Mouse (Mus musculus) hindlimb bud, embryonic 11.5 days (tissue): ENCODE measurements around the gene Hopx.

Experiments used
- DNase-seq: peaks from one replicate; pipeline ENCODE4 v3.0.0-alpha.2; 2012; ENCODE audit warnings: low read depth, low spot score; ENCODE audit errors: extremely low spot score

Gene Hopx

DNA sequence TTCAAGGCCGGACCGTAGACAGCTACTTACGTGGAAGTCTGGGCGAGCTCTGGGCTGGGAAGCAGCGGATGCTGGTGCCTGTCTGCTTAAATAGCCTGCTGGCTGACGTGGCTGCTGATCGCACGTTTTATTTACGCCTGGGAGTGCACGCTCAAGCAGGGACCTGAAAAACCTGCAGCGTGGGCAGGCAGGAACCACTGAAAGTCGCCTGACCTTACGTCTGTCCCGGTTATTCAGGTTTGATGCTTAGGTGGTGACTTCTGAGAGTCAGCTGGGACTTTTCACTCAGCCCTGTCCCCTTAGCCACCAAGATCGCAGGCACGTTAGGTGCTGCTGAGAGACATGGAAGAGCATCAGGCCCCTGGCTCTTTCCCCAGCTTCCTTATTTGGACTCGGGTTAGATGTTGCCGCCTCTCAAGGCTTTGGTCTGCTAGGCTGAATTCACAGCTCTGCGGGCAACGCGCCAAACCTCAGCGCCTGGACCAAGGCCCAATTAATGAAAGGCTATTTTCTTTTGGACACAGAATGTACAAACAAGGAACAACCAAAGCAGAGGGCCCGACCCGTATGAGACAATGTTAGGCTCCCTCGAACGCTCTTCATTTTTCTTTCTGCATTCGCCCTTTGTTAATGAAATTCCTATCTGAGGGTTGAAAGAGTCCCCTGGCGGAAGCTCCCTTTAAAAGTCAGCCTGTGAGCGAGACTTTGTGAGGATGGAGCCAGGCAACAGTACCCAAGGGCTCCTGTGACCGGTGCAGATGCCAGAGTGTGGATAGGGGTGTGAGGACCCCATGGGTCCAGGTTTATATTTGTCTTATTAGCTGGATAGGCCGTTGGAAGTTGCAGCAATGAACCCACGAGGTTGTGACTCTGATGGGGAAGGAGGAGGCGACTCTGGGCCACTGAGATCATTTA, at the start of gene Hopx:
Hopx (minus strand) TSS at position 305 of the 915 bp plus-strand sequence.
- no peak for DNase-seq

DNA sequence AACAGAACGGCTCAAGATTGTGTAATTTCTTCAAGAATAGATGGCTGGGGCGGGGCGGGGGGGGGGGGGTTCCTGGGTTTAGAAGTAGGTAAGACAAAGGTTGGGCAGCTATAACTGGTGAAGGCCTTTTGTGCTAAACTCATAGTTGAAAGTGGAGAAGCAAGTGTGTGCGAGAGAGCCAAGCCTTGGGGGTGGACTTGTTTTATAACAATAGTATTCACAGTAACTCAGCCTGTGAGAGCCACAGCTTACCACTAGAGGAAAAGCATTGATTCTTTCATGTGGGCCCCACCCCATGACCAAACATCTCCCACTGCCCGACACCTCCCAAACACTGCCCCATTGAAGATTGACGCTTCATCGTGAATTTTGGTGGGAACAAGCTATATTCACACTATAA, 48.7 kb upstream of the Hopx start:
- DNase-seq = no peak

DNA sequence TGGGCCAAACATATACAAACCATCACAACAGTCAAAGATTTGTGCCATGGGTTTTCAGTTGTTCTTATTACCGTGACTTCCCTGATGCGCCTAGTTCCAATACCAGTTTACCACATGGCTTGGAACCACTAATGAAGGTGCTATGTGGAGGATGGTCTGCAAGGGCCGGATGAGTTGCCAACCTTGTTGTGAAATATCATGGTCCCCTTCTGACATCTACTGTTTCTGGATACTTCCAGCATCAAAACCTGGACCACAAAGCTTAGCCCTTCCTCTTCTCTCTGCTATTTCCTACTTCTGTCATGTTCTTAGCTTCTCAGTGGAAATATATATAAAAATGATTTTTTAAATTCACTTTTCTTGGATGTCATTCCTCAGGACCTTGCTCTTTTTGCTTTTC, 47.6 kb upstream of the Hopx start:
- DNase-seq = no peak

DNA sequence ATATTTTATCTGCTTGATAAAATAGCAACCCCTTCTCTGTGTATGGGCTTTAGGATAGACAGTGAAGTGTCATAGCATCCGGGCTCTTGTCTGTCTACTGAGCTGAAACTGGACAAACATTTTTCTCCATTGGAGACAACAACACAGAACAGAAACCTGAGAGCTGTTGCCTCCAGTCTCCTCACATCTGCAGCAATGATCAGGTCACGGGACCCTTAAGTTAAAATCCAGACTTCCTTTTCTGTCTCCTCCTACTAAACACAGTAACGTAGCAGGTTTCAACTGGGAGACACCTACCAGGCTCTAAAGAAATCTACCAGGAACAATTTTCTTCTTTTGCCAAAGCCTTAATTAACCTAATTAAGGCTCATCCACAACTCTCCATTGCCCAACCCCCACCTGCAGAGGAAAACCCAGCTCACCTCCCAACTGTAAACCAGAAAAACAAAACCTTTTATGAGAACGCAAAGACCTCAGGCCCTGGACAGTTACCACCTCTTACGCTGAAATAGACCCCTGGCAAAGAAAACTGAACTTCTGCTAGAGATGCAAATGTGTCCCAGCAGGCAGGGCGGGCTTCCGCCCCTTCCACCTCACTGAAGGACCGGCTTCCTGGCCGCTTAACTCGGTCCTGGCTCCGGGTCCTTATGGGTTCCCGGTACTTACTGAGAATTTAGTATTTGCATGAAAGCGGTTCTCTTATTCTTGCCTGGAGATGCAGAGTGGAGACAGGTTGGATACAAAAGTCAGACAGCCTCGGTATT, 43.0 kb upstream of the Hopx start:
- no peak for DNase-seq

DNA sequence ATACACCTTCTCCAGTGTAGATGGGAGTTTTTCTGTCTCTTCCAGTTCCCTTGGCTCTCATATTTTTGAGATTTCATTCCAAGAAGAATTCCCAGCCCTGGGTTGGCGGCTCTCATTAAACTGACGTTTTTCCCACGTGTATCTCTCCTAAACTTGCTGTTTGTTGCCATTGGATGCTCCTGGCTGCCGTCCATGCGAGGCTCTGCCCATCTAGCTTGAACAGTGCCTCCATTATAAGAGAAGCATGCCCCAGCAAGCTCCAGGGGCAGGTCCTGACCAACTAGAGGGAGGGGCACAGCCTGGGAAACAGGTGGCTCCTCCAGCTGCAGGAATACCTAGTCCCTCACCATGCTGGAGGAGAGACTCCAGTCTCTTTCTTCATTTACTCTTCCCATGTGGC, 42.0 kb upstream of the Hopx start:
- DNase-seq = no peak

DNA sequence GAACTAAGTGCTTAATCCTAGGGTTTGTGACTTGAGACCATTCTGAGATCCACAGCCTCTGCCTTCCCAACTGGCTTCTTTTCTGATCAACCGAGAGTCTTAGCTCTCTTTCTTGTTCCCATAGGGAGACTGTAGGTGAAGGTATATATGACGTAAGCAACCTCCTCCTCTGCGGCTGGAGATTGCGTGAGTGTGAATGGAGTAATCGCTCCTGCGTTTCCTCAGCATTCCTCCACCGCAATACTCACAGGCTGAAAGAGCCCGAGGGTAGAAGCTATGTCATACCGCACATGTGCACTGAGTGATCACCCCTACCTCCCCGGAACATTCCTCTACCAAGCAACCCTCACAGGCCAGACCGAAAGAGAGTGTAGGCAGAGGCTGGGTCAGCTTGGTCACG, 40.6 kb upstream of the Hopx start:
- no peak for DNase-seq

DNA sequence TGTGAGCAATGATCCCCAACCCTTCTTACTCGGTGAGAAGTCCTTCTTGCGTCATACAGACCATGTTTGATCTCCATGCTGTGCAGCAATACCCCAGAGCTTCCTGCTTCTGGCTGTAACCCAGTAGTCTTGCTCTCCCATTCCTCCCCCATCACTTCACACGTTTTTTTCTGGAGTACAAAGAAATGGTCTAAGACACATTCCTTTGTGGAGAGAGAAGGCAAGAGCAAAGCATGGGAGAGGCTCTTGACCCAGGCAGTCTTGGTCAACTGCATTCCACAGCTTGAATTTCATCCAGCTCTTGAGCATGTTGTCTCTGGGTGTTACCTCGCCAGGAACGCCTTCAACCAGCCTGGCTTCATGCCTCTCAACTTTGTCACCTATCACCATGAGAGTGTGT, 39.9 kb upstream of the Hopx start:
- DNase-seq = no peak

DNA sequence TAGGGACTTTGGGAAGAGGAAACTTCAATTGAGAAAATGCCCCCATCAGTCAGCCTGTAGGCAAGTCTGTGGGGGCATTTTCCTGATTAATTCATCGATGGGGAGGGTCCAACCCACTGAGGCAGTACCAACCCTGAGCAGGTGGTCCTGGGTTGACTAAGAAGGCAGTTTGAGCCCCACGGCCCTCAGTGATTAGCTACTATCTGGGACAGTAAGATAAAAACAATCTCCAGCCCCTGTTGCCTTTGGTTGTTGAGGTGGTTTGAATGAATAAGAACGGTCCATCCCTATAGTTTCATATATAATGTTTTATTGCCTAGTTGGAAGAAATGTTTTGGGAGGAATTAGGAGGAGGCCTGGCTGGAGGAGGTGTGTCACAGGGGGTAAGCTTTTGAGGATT, 36.8 kb upstream of the Hopx start:
- DNase-seq = no peak

DNA sequence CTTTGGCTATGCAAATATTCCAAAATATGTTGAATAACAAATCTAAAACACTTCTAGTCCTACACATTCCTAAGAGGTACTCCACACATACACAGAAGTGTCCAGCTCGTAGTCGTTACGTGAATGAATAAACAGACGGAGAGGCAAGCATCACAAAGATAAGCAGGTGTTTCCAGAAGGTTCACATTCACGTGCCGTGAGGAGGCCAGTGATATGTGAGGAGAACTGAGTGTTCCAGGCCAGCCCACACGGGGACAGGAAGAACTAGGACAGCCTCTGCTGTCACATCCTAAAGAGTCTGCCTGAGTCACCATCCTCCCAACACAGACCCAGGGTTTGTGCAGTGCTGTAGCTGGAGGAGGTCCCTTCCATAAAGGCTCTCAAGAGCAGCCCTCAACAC, 36.2 kb upstream of the Hopx start:
- no peak for DNase-seq

DNA sequence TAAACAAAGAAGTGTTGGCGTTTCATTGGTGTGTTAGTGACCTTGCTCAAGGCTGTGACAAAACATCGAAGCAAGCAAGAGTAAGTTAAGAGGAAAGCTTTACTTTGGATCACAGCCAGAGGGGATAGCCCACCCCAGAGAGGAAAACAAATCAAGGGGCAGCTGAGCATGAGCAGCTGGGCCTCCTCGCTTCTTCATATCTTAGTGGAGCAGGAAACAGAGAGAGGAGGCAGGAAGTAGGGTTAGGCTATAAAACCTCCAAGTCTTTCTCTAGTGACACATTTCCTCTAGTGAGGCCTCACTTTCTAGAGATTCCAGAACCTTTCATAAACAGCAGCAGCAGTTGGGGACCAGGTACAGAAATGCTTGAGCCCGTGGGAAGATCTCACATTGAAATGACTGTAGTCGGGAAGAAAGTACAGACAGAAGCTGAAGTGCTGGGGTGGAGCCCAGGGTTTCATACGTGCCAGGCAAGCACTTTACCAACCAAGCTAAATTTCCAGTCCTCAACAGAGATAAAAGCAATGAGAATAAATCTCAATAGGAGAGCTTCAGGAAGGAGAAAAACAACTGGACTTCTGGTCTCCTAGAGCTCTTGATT, 33.2 kb upstream of the Hopx start:
- no peak for DNase-seq

DNA sequence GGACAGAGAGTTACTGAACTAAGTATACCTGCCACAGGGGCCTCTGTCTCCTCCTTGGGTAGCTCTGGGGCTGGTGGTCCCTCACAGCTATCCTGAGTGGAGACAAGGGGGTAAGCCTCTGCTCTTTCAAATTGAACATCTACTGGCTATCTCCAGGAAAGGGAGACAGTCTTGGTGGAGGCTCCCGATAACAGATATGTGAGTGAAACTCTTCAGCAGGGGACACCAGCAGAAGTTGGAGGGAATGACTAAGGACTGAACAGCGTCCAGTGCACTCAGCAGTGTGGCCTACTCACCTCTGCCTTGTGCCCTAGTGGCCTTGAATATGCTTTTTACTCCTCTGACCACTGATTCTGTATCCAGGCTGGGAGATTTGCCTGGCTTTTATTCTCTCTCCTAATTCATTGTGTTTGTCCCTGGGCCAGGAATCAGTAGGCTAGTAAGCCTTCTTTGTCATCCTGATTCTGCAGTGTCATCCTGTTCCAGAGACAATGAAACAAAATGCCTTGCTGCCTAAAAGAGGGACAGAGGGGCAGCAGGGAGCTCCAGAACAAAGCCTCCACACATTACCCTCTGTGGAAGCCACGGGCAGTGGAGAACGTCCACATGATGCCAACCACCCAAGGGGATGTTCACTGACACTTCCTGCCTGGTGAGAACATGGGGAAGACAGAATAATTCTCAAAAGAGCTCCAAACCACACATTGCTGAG, 31.7 kb upstream of the Hopx start:
- no peak for DNase-seq

DNA sequence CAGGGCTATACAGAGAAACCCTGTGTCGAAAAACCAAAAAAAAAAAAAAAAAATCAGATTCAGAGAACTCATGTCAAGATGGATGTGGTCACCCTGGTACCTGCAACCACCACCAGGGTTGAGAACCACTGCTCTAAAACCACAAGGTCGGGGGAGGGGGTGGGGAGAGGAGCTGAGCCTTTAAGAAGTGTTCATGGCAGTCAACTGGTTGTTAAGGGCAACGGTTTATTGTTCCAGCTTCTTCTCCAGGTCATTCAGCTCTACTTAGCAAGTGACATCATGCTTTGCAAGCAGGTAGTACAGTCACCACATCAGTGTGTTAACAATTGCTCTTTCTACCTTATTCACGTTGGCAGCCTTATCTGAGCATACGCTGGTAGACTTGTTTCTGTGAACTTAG, 29.7 kb upstream of the Hopx start:
- no peak for DNase-seq

DNA sequence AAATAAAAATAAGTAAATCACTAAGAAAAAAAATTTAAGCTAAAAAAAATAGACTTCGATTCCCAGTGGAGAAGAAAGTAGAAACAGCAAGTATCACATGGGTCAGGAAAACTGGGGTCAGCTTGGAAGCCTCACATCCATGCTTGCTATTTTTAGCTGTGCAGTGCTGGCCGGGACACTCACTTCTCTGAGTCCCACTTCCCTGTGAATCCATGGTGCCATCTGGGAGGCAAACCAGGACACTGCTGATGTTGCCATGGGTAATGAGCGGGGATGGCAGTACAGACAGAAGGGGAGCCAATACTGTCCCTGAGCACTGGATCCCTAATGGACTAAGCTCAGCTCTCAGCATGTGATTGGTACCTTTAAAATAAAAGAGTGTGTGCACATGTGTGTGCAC, 28.2 kb upstream of the Hopx start:
- DNase-seq = no peak

DNA sequence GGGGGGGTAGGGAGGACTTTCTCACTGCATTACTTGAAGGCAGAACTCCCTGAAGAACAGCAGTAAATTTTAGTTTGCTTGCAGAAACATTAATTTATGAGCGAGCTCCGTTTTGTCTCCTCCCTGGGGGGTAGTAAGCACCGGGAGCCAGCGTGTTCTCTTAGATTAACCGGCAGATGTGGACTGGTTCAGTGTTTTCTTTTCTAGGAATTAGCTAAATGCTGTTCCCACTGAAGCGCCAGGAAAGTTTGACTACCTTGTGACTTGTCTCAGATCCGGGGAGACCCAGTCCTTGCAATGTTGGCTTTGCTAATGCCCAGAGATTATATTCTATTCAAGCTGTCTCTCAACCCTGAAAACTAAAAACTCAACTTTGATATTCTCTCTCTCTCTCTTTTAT, 26.4 kb upstream of the Hopx start:
- no peak for DNase-seq

DNA sequence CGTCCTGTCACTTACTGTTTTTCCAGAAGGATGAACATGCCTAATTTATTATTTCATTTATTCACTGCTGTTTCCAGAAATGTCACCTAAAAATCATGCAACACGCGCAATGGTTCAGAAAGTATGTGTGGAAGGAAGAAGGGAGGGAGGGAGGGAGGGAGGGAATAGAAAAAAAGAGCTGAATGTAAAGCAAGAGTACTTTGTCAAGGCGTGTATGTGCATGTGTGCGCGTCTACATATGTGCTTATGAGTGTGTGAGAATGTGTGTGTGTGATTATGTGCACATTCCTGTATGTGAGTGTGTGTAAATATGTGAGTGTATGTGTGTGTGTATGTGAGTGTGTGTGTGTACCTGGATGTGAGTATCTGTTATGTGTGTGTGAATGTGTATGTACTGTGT, 25.9 kb upstream of the Hopx start:
- DNase-seq = no peak

DNA sequence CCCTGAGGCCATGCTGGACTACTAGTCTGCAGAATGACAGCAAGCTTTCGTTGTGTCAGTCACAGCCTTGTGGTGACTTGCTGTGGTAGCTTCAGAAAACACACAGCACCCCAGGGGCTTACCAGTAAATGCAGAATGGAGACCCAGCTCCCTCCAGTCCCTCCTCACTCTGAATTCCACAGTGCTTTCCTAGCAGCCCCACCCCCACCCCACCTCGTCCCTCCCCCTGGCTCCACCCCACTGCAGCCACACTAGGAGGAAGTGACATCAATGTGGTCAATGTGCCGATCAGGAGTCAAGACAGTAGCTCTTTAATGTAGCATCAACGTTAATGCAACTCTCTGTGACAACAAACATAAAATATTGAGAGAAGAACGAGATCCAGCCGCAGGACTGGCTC, 25.2 kb upstream of the Hopx start:
- no peak for DNase-seq

DNA sequence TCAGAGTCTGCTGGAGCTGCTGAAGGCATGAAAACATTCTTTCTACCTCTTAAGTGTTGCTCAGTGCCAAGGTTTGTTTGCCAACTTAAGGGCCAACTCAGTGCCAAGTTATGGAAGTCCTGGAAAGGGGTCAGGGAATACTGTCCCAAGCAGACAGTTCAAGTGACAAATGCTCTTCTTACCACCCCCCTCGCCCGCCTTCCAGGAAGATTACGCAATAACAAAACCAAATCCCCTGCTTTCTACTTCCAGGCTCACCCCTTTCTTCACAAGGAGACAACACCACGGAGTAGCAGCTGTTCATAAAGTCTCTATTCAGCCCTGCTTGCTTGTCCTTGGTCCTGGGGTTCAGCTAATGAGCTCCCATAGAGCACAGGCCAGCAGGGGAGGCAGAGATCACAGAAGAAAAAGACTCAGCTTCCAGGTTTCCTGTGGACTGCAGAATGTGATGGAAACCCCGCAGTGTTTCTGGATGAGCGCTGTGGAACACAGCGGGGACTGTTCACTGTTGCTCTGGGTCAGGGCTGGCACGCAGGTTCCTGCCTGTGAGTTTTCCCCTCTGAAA, 22.9 kb upstream of the Hopx start:
- no peak for DNase-seq

DNA sequence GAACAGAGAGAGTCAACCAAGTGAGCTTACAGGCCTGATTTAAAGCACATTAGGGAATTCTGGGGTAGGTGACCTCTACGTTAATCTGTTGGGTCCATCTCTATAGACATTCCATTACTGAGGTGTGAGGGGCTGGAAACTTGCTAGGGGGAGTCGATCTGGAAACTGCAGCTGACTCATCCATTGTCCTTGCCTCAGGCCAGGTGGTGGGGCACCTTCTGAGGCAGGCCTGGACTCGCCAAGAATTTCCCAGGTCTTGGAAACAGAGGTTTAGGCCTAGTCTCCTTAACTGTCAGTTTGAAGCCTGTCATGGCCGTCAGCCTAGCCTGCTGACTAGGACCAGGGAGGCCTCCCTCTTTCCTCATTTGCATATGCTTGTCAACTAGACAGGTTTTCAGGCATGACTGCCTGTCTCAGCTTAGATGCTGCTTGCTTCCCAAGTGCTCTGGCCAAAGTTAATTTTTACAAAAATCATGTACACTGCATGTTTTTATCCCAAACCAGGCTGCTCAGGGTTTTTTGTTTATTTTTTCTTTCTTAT, 21.8 kb upstream of the Hopx start:
- DNase-seq = no peak

DNA sequence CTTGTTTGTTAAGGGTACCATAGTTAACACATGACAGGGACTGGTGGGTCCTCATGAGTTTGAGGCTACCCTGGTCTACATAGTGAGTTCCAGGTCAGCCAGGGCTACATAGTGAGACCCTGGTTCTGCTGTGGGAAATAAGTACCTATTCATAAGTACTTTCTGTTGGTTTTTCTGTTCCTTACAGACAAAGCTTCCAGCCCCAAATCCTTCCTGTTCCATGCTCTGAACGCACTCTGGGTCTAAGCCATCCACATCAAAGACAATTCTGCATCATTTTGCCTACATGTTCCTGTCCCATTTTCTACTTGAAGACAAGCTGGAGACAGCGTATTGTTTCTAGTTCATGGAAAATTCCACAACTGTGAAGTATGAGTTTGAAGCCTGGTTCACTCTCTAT, 20.0 kb upstream of the Hopx start:
- DNase-seq = no peak

DNA sequence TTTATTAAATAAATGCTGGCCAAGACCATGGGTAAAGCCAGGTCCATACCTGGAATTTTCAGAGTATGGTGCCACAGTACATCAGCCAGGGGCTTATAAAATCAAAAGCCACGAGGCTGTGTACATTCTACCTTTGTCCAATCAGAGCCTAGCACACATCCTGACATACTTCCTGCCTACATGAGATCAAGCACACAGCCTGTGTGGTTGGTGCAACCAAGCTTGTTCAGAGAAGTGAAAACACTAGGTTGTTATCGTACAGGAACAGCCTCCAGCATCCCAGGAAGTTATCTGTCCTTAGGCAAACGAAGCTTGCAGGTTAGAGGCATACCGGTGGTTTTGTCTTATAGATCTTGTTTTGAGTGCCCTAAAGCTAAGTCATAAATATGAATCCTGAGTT, 19.5 kb upstream of the Hopx start:
- DNase-seq = no peak

DNA sequence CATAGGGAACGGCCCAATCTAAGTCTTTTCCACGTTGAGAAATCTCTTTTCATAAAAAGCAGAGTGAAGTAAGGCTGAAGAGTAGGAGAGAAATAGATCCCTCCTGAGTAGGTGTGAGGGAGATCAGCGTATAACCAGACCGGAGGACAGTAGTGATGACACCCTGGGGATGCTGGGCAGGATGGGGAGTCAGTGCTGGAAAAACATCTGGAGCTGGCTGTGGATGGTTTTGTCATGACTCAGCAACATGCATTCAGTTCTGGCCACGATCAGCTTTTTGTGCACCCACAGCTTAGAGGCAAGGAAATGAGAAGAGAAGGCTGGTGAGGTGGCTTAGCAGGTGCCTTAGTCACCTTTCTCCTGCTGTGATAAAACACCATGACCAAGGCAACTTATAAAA, 19.0 kb upstream of the Hopx start:
- no peak for DNase-seq
